Mouse (Mus musculus): Measurements from ENCODE around the gene Rbm4b. TPM values are rescaled to one million over a fixed set of nuclear protein-coding genes. Genes with fewer than 3 reads are reported as not detected.

The Rbm4b gene
- total and polyA plus RNA-seq, 2 experiments from 2014 or later, result 20.3 to 30.2 TPM

- Histone ChIP-seq H3K27ac (ENCODE audit: low read depth) (no peak overlapping the region), H3K4me2 (ENCODE audit: low read depth, low read length) (no peak overlapping the region), H3K4me1 (ENCODE audit: control insufficient read depth, insufficient read depth) (peaks cover 18% of the 10 kb centered on the region; the same call in 1 of the 2 replicates), H3K27me3 (ENCODE audit: control insufficient read depth, insufficient read depth, low read length) (no peaks in the 10 kb centered on the region), H3K9me3 (replicated peaks; ENCODE audit: control insufficient read depth, low read length) (no peaks in the 10 kb centered on the region), H3K36me3 (replicated peaks; ENCODE audit: control insufficient read depth, insufficient read depth, low read length) (no peaks in the 10 kb centered on the region), H3K4me3 (ENCODE audit: low read depth, low read length) (no peak overlapping the region), H3K9ac (replicated peaks; ENCODE audit: low read depth, low read length) (no peak overlapping the region)
- 81% methylated on average over 6 of the region's 6 CpGs for WGBS
- ATAC-seq (ENCODE audit: insufficient read depth, low read depth), result no peak
- TF ChIP-seq EP300 (IDR thresholded peaks at IDR 0.05; ENCODE audit: low read depth), result no peak
- TF ChIP-seq CTCF (IDR thresholded peaks at IDR 0.05; ENCODE audit: low read depth), result peak; percentile 8; the same call in 1 of the 2 replicates
- DNase-seq (ENCODE audit: low spot score), result no peak
These were observed 56.7 kb downstream of the Rbm4b start for GRCm38 (mm10) chr19:4813015-4813414.

Other genes with a start within 250 kb of the Rbm4b start
- gene Pcx, start 246.0 kb upstream of the Rbm4b start, total RNA-seq (2014; rRNA removed; ENCODE audit: low replicate concordance), result 12.4 and 13.8 TPM in 2 replicates
- 4.7 and 5.2 TPM in 2 replicates for gene Pcx, start 246.0 kb upstream of the Rbm4b start, polyA plus RNA-seq (2015; fragmentation: Nextera tagmentation; extraction: Ambion mirVana)
- gene Lrfn4, start 140.8 kb upstream of the Rbm4b start, total RNA-seq (2014; rRNA removed; ENCODE audit: low replicate concordance), result 32.2 and 45.8 TPM in 2 replicates
- 1.7 and 1.9 TPM in 2 replicates for gene Lrfn4, start 140.8 kb upstream of the Rbm4b start, polyA plus RNA-seq (2015; fragmentation: Nextera tagmentation; extraction: Ambion mirVana)
- 60.6 and 64.6 TPM in 2 replicates for gene Rce1, start 130.9 kb upstream of the Rbm4b start, total RNA-seq (2014; rRNA removed; ENCODE audit: low replicate concordance)
- 24.8 and 25.6 TPM in 2 replicates for gene Rce1, start 130.9 kb upstream of the Rbm4b start, polyA plus RNA-seq (2015; fragmentation: Nextera tagmentation; extraction: Ambion mirVana)
- gene Gm960, start 57.8 kb upstream of the Rbm4b start, total RNA-seq (2014; rRNA removed; ENCODE audit: low replicate concordance), result 0.43 TPM in 1 of 2 replicates, not detected in the other
- 0.54 and 1.6 TPM in 2 replicates for gene Gm960, start 57.8 kb upstream of the Rbm4b start, polyA plus RNA-seq (2015; fragmentation: Nextera tagmentation; extraction: Ambion mirVana)
- gene Sptbn2, start 45.3 kb upstream of the Rbm4b start, total RNA-seq (2014; rRNA removed; ENCODE audit: low replicate concordance), result 0.04 TPM in 2 replicates
- gene Sptbn2, start 45.3 kb upstream of the Rbm4b start, polyA plus RNA-seq (2015; fragmentation: Nextera tagmentation; extraction: Ambion mirVana), result 0.05 and 0.12 TPM in 2 replicates
- 63.4 and 75.1 TPM in 2 replicates for gene Rbm4, start 37.4 kb downstream of the Rbm4b start, total RNA-seq (2014; rRNA removed; ENCODE audit: low replicate concordance)
- gene Rbm4, start 37.4 kb downstream of the Rbm4b start, polyA plus RNA-seq (2015; fragmentation: Nextera tagmentation; extraction: Ambion mirVana), result 40.8 and 43.9 TPM in 2 replicates
- 3.7 and 12.4 TPM in 2 replicates for gene Gm21992, start 55.1 kb downstream of the Rbm4b start, total RNA-seq (2014; rRNA removed; ENCODE audit: low replicate concordance)
- gene Gm21992, start 55.1 kb downstream of the Rbm4b start, polyA plus RNA-seq (2015; fragmentation: Nextera tagmentation; extraction: Ambion mirVana), result 17.6 and 21.6 TPM in 2 replicates
- gene Rbm14, start 55.1 kb downstream of the Rbm4b start, total RNA-seq (2014; rRNA removed; ENCODE audit: low replicate concordance), result 25.3 and 28.1 TPM in 2 replicates
- 21.2 and 24.9 TPM in 2 replicates for gene Rbm14, start 55.1 kb downstream of the Rbm4b start, polyA plus RNA-seq (2015; fragmentation: Nextera tagmentation; extraction: Ambion mirVana)
- gene Ccs, start 82.8 kb downstream of the Rbm4b start, total RNA-seq (2014; rRNA removed; ENCODE audit: low replicate concordance), result 23.2 and 58.6 TPM in 2 replicates
- 41.8 and 42.1 TPM in 2 replicates for gene Ccs, start 82.8 kb downstream of the Rbm4b start, polyA plus RNA-seq (2015; fragmentation: Nextera tagmentation; extraction: Ambion mirVana)
- not detected in 2 replicates for gene Ccdc87, start 82.9 kb downstream of the Rbm4b start, total RNA-seq (2014; rRNA removed; ENCODE audit: low replicate concordance)
- 0.08 and 0.10 TPM in 2 replicates for gene Ccdc87, start 82.9 kb downstream of the Rbm4b start, polyA plus RNA-seq (2015; fragmentation: Nextera tagmentation; extraction: Ambion mirVana)
- 49.5 and 56.8 TPM in 2 replicates for gene Ctsf, start 98.6 kb downstream of the Rbm4b start, total RNA-seq (2014; rRNA removed; ENCODE audit: low replicate concordance)
- gene Ctsf, start 98.6 kb downstream of the Rbm4b start, polyA plus RNA-seq (2015; fragmentation: Nextera tagmentation; extraction: Ambion mirVana), result 39.7 and 43.6 TPM in 2 replicates
- gene Actn3, start 121.4 kb downstream of the Rbm4b start, total RNA-seq (2014; rRNA removed; ENCODE audit: low replicate concordance), result 0.95 and 1.2 TPM in 2 replicates
- gene Actn3, start 121.4 kb downstream of the Rbm4b start, polyA plus RNA-seq (2015; fragmentation: Nextera tagmentation; extraction: Ambion mirVana), result 0.72 and 0.78 TPM in 2 replicates
- 8.7 and 11.6 TPM in 2 replicates for gene Zdhhc24, start 122.2 kb downstream of the Rbm4b start, total RNA-seq (2014; rRNA removed; ENCODE audit: low replicate concordance)
- gene Zdhhc24, start 122.2 kb downstream of the Rbm4b start, polyA plus RNA-seq (2015; fragmentation: Nextera tagmentation; extraction: Ambion mirVana), result 5.9 TPM in 2 replicates
- 5.4 and 5.8 TPM in 2 replicates for gene Bbs1, start 150.1 kb downstream of the Rbm4b start, total RNA-seq (2014; rRNA removed; ENCODE audit: low replicate concordance)
- 1.1 and 1.4 TPM in 2 replicates for gene Bbs1, start 150.1 kb downstream of the Rbm4b start, polyA plus RNA-seq (2015; fragmentation: Nextera tagmentation; extraction: Ambion mirVana)
- 60.1 and 116 TPM in 2 replicates for gene Dpp3, start 171.8 kb downstream of the Rbm4b start, total RNA-seq (2014; rRNA removed; ENCODE audit: low replicate concordance)
- gene Dpp3, start 171.8 kb downstream of the Rbm4b start, polyA plus RNA-seq (2015; fragmentation: Nextera tagmentation; extraction: Ambion mirVana), result 40.8 and 44.3 TPM in 2 replicates
- gene Peli3, start 186.6 kb downstream of the Rbm4b start, total RNA-seq (2014; rRNA removed; ENCODE audit: low replicate concordance), result 0.76 TPM in 1 of 2 replicates, not detected in the other
- gene Peli3, start 186.6 kb downstream of the Rbm4b start, polyA plus RNA-seq (2015; fragmentation: Nextera tagmentation; extraction: Ambion mirVana), result 0.27 and 0.31 TPM in 2 replicates
- gene Mrpl11, start 205.7 kb downstream of the Rbm4b start, total RNA-seq (2014; rRNA removed; ENCODE audit: low replicate concordance), result 35.0 and 61.4 TPM in 2 replicates
- 128 and 131 TPM in 2 replicates for gene Mrpl11, start 205.7 kb downstream of the Rbm4b start, polyA plus RNA-seq (2015; fragmentation: Nextera tagmentation; extraction: Ambion mirVana)
- 0.15 TPM in 1 of 2 replicates, not detected in the other for gene Npas4, start 233.8 kb downstream of the Rbm4b start, total RNA-seq (2014; rRNA removed; ENCODE audit: low replicate concordance)
- gene Npas4, start 233.8 kb downstream of the Rbm4b start, polyA plus RNA-seq (2015; fragmentation: Nextera tagmentation; extraction: Ambion mirVana), result 0.03 TPM in 1 of 2 replicates, not detected in the other